ENCODE assay signal across 12 mouse cellular contexts in genomic region chr10:21178711-21179110, GRCm38 (mm10). TPM values are rescaled to one million over a fixed set of nuclear protein-coding genes. Genes with fewer than 3 reads are reported as not detected.
DNase-seq lines count a peak whose midpoint lies in the region; ATAC-seq and TF ChIP-seq lines count a peak whose summit lies in the region.
"Had no signal": no experiment of that assay in that cellular context is flagged by ENCODE, and none has a peak within 500 bp of the region (broad histone marks: within the 10 kb centered on the region; RNA-seq: fewer than 3 reads in every experiment).

No protein-coding gene starts in this region.

- DNase-seq in liver, embryonic 11.5 days (ENCODE audit: low spot score), result peak; percentile 24
- peak; percentile 90 for DNase-seq in CH12.LX (ENCODE audit: extremely low read depth)
- DNase-seq in T-cell, adult 2 months (ENCODE audit: low spot score), result peak; percentile 72
- peak; percentile 41 for DNase-seq in limb, embryonic 11.5 days (ENCODE audit: low spot score)
- no peak for DNase-seq in right cerebral cortex, adult 18-20 months
- DNase-seq in layer of hippocampus, postnatal 36 days, result no peak
- no peak for DNase-seq in lung, postnatal 10 days
- DNase-seq: adrenal gland, adult 8-10 months; heart, postnatal 10 days had no signal

- H3K4me1 ChIP-seq in liver, embryonic 11.5 days (replicated peaks; ENCODE audit: control insufficient read depth, insufficient read depth, low read length), result no peaks in the 10 kb centered on the region
- H3K4me1 ChIP-seq in liver, embryonic 12.5 days, result no peaks in the 10 kb centered on the region
- H3K4me1 ChIP-seq in CH12.LX (ENCODE audit: control insufficient read depth in 1 of 2, insufficient read depth in 2 of 2), result peaks cover 10 to 40% of the 10 kb centered on the region in 2 experiments
- H3K4me1 ChIP-seq in limb, embryonic 11.5 days (ENCODE audit: control insufficient read depth, insufficient read depth, low read length), result no peaks in the 10 kb centered on the region
- H3K4me1 ChIP-seq: liver, embryonic 15.5 days; neural tube, embryonic 13.5 days had no signal

- 42% methylated on average over 5 of the region's 5 CpGs for WGBS in liver, embryonic 11.5 days
- WGBS in liver, embryonic 12.5 days (ENCODE audit: insufficient replicate concordance), result 34% methylated on average over 5 of the region's 5 CpGs
- WGBS in limb, embryonic 11.5 days, result 36% methylated on average over 5 of the region's 5 CpGs

- TF ChIP-seq CTCF in CH12.LX (conservative IDR thresholded peaks at IDR 0.05 in 1 of 2, IDR thresholded peaks at IDR 0.05 in 1 of 2; ENCODE audit: low read depth in 2 of 2, low read length in 2 of 2), result peak; percentile 64 to 73

- H3K9ac ChIP-seq in liver, embryonic 11.5 days (ENCODE audit: low read depth, low read length), result no peak overlapping the region
- H3K9ac ChIP-seq in liver, embryonic 12.5 days, result no peak overlapping the region
- H3K9ac ChIP-seq in CH12.LX (ENCODE audit: insufficient read depth, low read depth), result peak overlapping the region; percentile 18; the same call in 1 of the 2 replicates
- H3K9ac ChIP-seq in limb, embryonic 11.5 days (ENCODE audit: low read length), result no peak overlapping the region
- H3K9ac ChIP-seq: liver, embryonic 15.5 days; neural tube, embryonic 13.5 days had no signal

- no peak for ATAC-seq in liver, embryonic 11.5 days (replicated peaks; ENCODE audit: low FRiP score)
- no peak for ATAC-seq in liver, embryonic 12.5 days
- ATAC-seq in limb, embryonic 11.5 days (ENCODE audit: insufficient number of reproducible peaks, low FRiP score, low TSS enrichment, low read depth), result no peak

- H3K9me3 ChIP-seq in liver, embryonic 11.5 days (ENCODE audit: control insufficient read depth, low read length), result no peaks in the 10 kb centered on the region
- no peaks in the 10 kb centered on the region for H3K9me3 ChIP-seq in liver, embryonic 12.5 days (replicated peaks)
- no peaks in the 10 kb centered on the region for H3K9me3 ChIP-seq in CH12.LX (replicated peaks; ENCODE audit: low read length)
- H3K9me3 ChIP-seq in limb, embryonic 11.5 days (ENCODE audit: control insufficient read depth, low read length), result no peaks in the 10 kb centered on the region
- H3K9me3 ChIP-seq: liver, embryonic 15.5 days; neural tube, embryonic 13.5 days had no signal

- TF ChIP-seq RAD21 in CH12.LX (IDR thresholded peaks at IDR 0.05; ENCODE audit: low read depth, low read length), result peak; percentile 45

- no peaks in the 10 kb centered on the region for H3K36me3 ChIP-seq in liver, embryonic 11.5 days (ENCODE audit: control insufficient read depth, insufficient read depth, low read length)
- H3K36me3 ChIP-seq in liver, embryonic 12.5 days, result no peaks in the 10 kb centered on the region
- no peaks in the 10 kb centered on the region for H3K36me3 ChIP-seq in CH12.LX (replicated peaks in 1 of 2; ENCODE audit: control insufficient read depth in 1 of 2, insufficient read depth in 1 of 2, low read length in 1 of 2)
- no peaks in the 10 kb centered on the region for H3K36me3 ChIP-seq in limb, embryonic 11.5 days (ENCODE audit: control insufficient read depth, insufficient read depth, low read length)
- H3K36me3 ChIP-seq: liver, embryonic 15.5 days; neural tube, embryonic 13.5 days had no signal

- in situ Hi-C loops in CH12.LX (cut with MboI; ENCODE audit: low pct_ligation_motif_present, low pct_unique_long_range_greater_than_20kb, low sequenced_read_pairs), result loop anchor here (25.0 kb wide), 1 partner anchor 109 kb away; the partner anchor contains the start of gene Hbs1l

- dilution Hi-C loops in CH12.LX (cut with MboI; ENCODE audit: extremely low pct_ligation_motif_present, extremely low pct_unique_long_range_greater_than_20kb, low sequenced_read_pairs), result no loop called here

- H3K79me2 ChIP-seq in CH12.LX (replicated peaks; ENCODE audit: control insufficient read depth, extremely low read depth, insufficient read depth, poor library complexity, severe bottlenecking), result no peaks in the 10 kb centered on the region

- H3K27ac ChIP-seq in liver, embryonic 11.5 days (ENCODE audit: low read depth, low read length), result no peak overlapping the region
- no peak overlapping the region for H3K27ac ChIP-seq in liver, embryonic 12.5 days
- H3K27ac ChIP-seq in CH12.LX (ENCODE audit: insufficient read depth, low read depth), result peak overlapping the region; percentile 78
- H3K27ac ChIP-seq in limb, embryonic 11.5 days (replicated peaks; ENCODE audit: low read depth, low read length), result no peak overlapping the region
- H3K27ac ChIP-seq: liver, embryonic 15.5 days; neural tube, embryonic 13.5 days had no signal

- H3K4me3 ChIP-seq in liver, embryonic 11.5 days (ENCODE audit: low read depth, low read length), result no peak overlapping the region
- H3K4me3 ChIP-seq in liver, embryonic 12.5 days, result no peak overlapping the region
- H3K4me3 ChIP-seq in CH12.LX (replicated peaks in 1 of 3; ENCODE audit: low read depth in 2 of 3, low read length in 2 of 3, poor library complexity in 1 of 3), result peak overlapping the region in 2 of 3 experiments; percentile 36 to 55
- no peak overlapping the region for H3K4me3 ChIP-seq in limb, embryonic 11.5 days (ENCODE audit: low read depth, low read length)
- H3K4me3 ChIP-seq: liver, embryonic 15.5 days; neural tube, embryonic 13.5 days had no signal

- no peak overlapping the region for H3K4me2 ChIP-seq in liver, embryonic 11.5 days
- H3K4me2 ChIP-seq in liver, embryonic 12.5 days, result no peak overlapping the region
- H3K4me2 ChIP-seq in CH12.LX (ENCODE audit: insufficient read depth, low read depth, poor library complexity, severe bottlenecking), result peak overlapping the region; percentile 73
- H3K4me2 ChIP-seq in limb, embryonic 11.5 days (ENCODE audit: low read depth, severe bottlenecking), result no peak overlapping the region
- H3K4me2 ChIP-seq: liver, embryonic 15.5 days; neural tube, embryonic 13.5 days had no signal

- H3K27me3 ChIP-seq in liver, embryonic 11.5 days (replicated peaks; ENCODE audit: control insufficient read depth, insufficient read depth, low read length), result no peaks in the 10 kb centered on the region
- no peaks in the 10 kb centered on the region for H3K27me3 ChIP-seq in liver, embryonic 12.5 days (replicated peaks)
- H3K27me3 ChIP-seq in CH12.LX (replicated peaks), result no peaks in the 10 kb centered on the region
- no peaks in the 10 kb centered on the region for H3K27me3 ChIP-seq in limb, embryonic 11.5 days (ENCODE audit: control insufficient read depth, insufficient read depth, low read length)
- H3K27me3 ChIP-seq: liver, embryonic 15.5 days; neural tube, embryonic 13.5 days had no signal

- no peak for TF ChIP-seq EP300 in CH12.LX (IDR thresholded peaks at IDR 0.05; ENCODE audit: low read length)

- peak; percentile 67 for TF ChIP-seq POLR2A in CH12.LX (IDR thresholded peaks at IDR 0.05; ENCODE audit: low read depth, low read length)

TF ChIP-seq in CH12.LX, 34 proteins besides CTCF, POLR2A, EP300 and RAD21 (continues in another document):
- TF ChIP-seq USF2 (conservative IDR thresholded peaks at IDR 0.05; ENCODE audit: low read depth, low read length), result no peak
- TF ChIP-seq JUND (conservative IDR thresholded peaks at IDR 0.05; ENCODE audit: low read depth, low read length), result no peak
- 0 out of 2 replicates have a peak, but pooled peaks have one; percentile 29 for TF ChIP-seq BHLHE40 (IDR thresholded peaks at IDR 0.05; ENCODE audit: low read depth, low read length)
- no peak for TF ChIP-seq MAFK (IDR thresholded peaks at IDR 0.05; ENCODE audit: insufficient replicate concordance, low read length)
- TF ChIP-seq JUN (IDR thresholded peaks at IDR 0.05; ENCODE audit: insufficient read depth, low read depth, low read length), result no peak; the same call in 1 of the 2 replicates
- TF ChIP-seq MXI1 (IDR thresholded peaks at IDR 0.05; ENCODE audit: low read depth, low read length), result no peak; the same call in 1 of the 2 replicates
- TF ChIP-seq ELF1 (IDR thresholded peaks at IDR 0.05; ENCODE audit: low read depth, low read length), result peak; percentile 76
- no peak for TF ChIP-seq ZC3H11A (IDR thresholded peaks at IDR 0.05; ENCODE audit: low read depth, low read length)
- no peak for TF ChIP-seq RCOR1 (conservative IDR thresholded peaks at IDR 0.05; ENCODE audit: low read depth, low read length)
- peak; percentile 31; the same call in 1 of the 2 replicates for TF ChIP-seq MEF2A (IDR thresholded peaks at IDR 0.05; ENCODE audit: borderline replicate concordance, low read depth, low read length)
- TF ChIP-seq KAT2A (IDR thresholded peaks at IDR 0.05; ENCODE audit: insufficient replicate concordance, low read length), result no peak
- peak; percentile 49 for TF ChIP-seq SMC3 (IDR thresholded peaks at IDR 0.05; ENCODE audit: low read depth, low read length)
- TF ChIP-seq MAZ (IDR thresholded peaks at IDR 0.05; ENCODE audit: low read depth, low read length), result peak; percentile 35; the same call in 1 of the 2 replicates
- no peak for TF ChIP-seq CHD2 (IDR thresholded peaks at IDR 0.05; ENCODE audit: low read length)
- TF ChIP-seq TBP (conservative IDR thresholded peaks at IDR 0.05; ENCODE audit: low read depth, low read length), result peak; percentile 54; the same call in 1 of the 2 replicates
- TF ChIP-seq ZKSCAN1 (IDR thresholded peaks at IDR 0.05; ENCODE audit: borderline replicate concordance, low read depth, low read length), result no peak
- peak; percentile 69; the same call in 1 of the 2 replicates for TF ChIP-seq POLR2AphosphoS2 (IDR thresholded peaks at IDR 0.05; ENCODE audit: low read depth, low read length)
- 0 out of 2 replicates have a peak, but pooled peaks have one; percentile 52 for TF ChIP-seq MYC (IDR thresholded peaks at IDR 0.05; ENCODE audit: low read depth, low read length)
- no peak for TF ChIP-seq USF1 (IDR thresholded peaks at IDR 0.05; ENCODE audit: low read depth, low read length)
- TF ChIP-seq PAX5 (IDR thresholded peaks at IDR 0.05; ENCODE audit: low read length), result no peak
- no peak for TF ChIP-seq CHD1 (IDR thresholded peaks at IDR 0.05; ENCODE audit: low read depth, low read length)
- TF ChIP-seq MAX (IDR thresholded peaks at IDR 0.05; ENCODE audit: low read length), result no peak; the same call in none of the 2 replicates
- no peak for TF ChIP-seq E2F4 (IDR thresholded peaks at IDR 0.05; ENCODE audit: insufficient replicate concordance, low read depth, low read length)
- TF ChIP-seq IRF4 (IDR thresholded peaks at IDR 0.05; ENCODE audit: low read depth, low read length), result 0 out of 2 replicates have a peak, but pooled peaks have one; percentile 52

RNA-seq across cellular contexts. Expression of gene Myb, which starts 17.9 kb away (rescaled TPM):
- 40.3 and 42.3 TPM in 2 replicates for polyA plus RNA-seq in liver, embryonic 11.5 days (2014; fragmentation: Nextera tagmentation; extraction: Ambion mirVana)
- polyA plus RNA-seq in liver, embryonic 12.5 days (2016; fragmentation: Nextera tagmentation; extraction: Ambion mirVana), result 24.3 and 24.7 TPM in 2 replicates
- total RNA-seq in CH12.LX (2012; rRNA removed), result 11.1 and 16.5 TPM in 2 replicates
- 19.1 and 21.1 TPM in 2 replicates for total RNA-seq in CH12.LX (2014; rRNA removed)
- polyA plus RNA-seq in CH12.LX (2012; ENCODE audit: insufficient read length, low read depth), result 18.5 and 24.0 TPM in 2 replicates
- polyA plus RNA-seq in limb, embryonic 11.5 days (2014; fragmentation: Nextera tagmentation; extraction: Ambion mirVana), result 7.0 and 8.1 TPM in 2 replicates
- total RNA-seq in layer of hippocampus, postnatal 36 days (2021), result under 1 TPM; 0.42 to 0.71 TPM
- total RNA-seq: adrenal gland, adult 8-10 months had no signal

Comparison
In these comparisons a context has a peak if more than half of its experiments do, and no peak if none do; other contexts are left out.
1. DNase-seq: peak in liver, embryonic 11.5 days (single experiment), CH12.LX (single experiment), T-cell, adult 2 months (single experiment) and limb, embryonic 11.5 days (single experiment); none in right cerebral cortex, adult 18-20 months (single experiment), layer of hippocampus, postnatal 36 days (0 of 2) and lung, postnatal 10 days (single experiment).
2. H3K4me3 ChIP-seq: peak in CH12.LX (2 of 3); none in liver, embryonic 11.5 days (single experiment), liver, embryonic 12.5 days (single experiment) and limb, embryonic 11.5 days (single experiment).